Mouse (Mus musculus) retina, postnatal 1 day (tissue): ENCODE results near the gene Marco.

Experiments used
- DNase-seq: peaks from one replicate; pipeline ENCODE4 v3.0.0-alpha.2; 2012

The Marco gene

GRCm38 (mm10) chr1:120435591-120435990 is 69.2 kb downstream of the Marco start:
- no peak for DNase-seq

- no peak for DNase-seq
Observed at GRCm38 (mm10) chr1:120430171-120430570, 74.7 kb downstream of the Marco start.

- no peak for DNase-seq
Observed at GRCm38 (mm10) chr1:120425587-120425986, 79.2 kb downstream of the Marco start.
